Mouse (Mus musculus) retina, postnatal 1 day (tissue): ENCODE measurements around the gene Serpina10.
"Not testable (repeated sequence)": the region's sequence is repeated elsewhere in the genome, so short reads cannot be mapped to it uniquely, and the experiment has no call there.

Source experiments
- DNase-seq: peaks from one replicate; pipeline ENCODE4 v3.0.0-alpha.2; 2012

Serpina10 gene

GRCm38 (mm10) chr12:103631203-103631612 is at the start of gene Serpina10:
Gene Serpina10, minus strand, starts transcription at chr12:103631444.
- DNase-seq, result no peak

- not testable (repeated sequence) for DNase-seq
These were observed 48.6 kb upstream of the Serpina10 start for GRCm38 (mm10) chr12:103679853-103680252.

- DNase-seq, result no peak
These were observed 44.8 kb upstream of the Serpina10 start, which contains the start of gene Serpina16 for GRCm38 (mm10) chr12:103676039-103676438. Gene Serpina16, minus strand, starts transcription at chr12:103676139.

- no peak for DNase-seq
These were observed 41.9 kb upstream of the Serpina10 start for GRCm38 (mm10) chr12:103673179-103673578.

- DNase-seq, result no peak
These were observed 40.2 kb upstream of the Serpina10 start for GRCm38 (mm10) chr12:103671483-103671882.

DNA sequence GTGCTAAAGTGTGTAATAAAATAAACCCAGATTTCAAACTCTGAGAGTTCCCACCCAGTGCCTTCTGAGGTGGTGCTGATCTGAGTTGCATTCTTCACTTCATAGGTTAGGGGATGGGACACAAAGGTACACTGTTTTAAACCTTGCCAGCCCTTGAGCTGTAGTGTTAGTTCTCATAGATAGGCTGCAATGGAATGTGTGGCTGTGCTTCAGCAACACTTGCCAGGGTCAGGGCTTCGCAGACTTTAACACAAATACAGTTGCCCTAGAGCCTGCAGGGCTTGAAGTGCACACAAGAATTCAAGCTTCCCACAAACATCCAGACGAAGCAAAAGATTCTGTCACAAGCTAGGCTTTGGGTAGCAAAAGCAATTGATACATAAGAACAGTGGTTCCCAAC is 39.7 kb upstream of the Serpina10 start:
- DNase-seq, result no peak

GRCm38 (mm10) chr12:103670344-103670743 is 39.1 kb upstream of the Serpina10 start:
- no peak for DNase-seq

GRCm38 (mm10) chr12:103665286-103665685 is 34.0 kb upstream of the Serpina10 start:
- no peak for DNase-seq

DNA sequence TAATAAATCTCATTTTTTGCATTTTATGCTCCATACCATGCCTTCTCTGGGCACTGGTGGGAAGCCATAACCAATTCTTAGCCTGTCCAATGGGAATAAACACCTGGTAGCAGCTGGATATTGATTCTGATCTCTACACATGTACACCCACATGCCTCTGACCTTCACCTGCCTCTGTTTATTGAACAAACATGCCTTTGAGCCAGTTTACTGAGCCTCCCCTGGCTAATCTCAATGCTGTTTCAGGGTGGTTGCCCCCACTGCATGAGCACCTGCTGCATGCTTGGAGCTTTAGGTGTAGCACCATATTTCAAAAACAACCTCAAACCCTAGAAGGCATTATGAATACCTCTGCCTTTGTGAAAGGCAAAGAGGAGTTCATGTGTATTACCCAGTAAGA is 30.8 kb upstream of the Serpina10 start:
- DNase-seq, result not testable (repeated sequence)

DNA sequence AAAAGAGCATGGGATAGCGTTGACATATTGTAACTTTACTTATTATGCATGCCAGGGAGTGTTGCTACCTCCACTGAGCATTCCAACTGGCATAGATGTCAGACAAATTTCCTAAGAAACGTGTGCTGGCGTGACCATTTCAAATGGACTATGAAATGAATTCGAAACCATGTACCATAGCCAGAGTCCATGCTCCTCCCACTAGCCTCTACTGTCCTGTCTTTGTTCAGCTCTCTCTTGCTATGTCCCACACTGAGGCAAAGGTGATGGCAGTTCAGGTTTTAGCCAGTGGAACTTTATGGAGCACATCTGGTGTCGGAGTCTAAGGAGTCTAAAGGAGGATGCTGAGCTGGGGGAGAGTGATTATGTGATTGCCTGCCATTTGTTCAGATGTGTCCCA is 28.8 kb upstream of the Serpina10 start:
- no peak for DNase-seq

DNA sequence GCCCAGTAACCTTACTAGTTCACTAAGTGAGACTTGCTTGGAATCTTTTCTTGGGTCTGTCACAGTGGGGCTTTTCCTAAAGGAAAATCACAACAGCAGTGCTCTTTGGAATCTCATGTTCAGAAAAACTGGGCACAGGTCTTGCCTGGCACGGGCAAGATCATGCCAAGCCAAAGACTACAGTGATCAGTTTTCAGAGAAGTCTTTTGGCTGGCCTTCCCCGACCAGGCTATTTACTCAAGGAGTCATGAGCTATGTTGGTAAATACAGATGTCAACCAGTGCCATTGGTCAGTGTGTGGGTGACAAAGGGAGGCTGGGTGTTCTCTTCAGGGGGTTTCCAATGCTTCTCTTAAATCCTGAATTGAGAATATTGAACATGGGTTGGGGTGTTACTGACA is 27.9 kb upstream of the Serpina10 start:
- DNase-seq, result no peak

- no peak for DNase-seq
These were observed 26.7 kb upstream of the Serpina10 start for GRCm38 (mm10) chr12:103657991-103658390.

GRCm38 (mm10) chr12:103656848-103657626 is 25.8 kb upstream of the Serpina10 start, which contains the start of gene Serpina6:
Gene Serpina6, minus strand, starts transcription at chr12:103657212.
- no peak for DNase-seq

- DNase-seq, result no peak
These were observed 24.1 kb upstream of the Serpina10 start for GRCm38 (mm10) chr12:103655123-103656044.

DNA sequence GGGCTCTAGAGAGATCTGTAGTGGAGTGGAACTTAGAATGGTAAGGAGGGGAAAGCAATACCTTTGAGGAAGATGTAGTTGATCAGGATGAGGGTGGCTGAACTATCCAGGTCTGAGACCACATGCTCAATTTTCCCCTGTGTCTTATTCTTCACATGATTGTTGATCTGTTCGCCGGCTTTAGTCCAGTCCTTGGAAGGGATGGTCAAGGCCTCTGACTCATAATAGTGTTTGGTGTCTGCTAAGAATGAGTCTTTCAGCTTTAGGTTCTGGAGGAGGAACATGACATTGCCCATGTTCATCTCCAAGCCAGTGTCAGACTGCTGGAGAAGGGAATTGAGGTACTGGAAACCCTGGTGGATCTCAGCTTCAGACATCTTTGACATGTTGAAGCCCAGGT is 22.6 kb upstream of the Serpina10 start:
- DNase-seq, result no peak

- no peak for DNase-seq
These were observed 15.1 kb upstream of the Serpina10 start for GRCm38 (mm10) chr12:103646314-103646713.

GRCm38 (mm10) chr12:103644601-103645000 is 13.4 kb upstream of the Serpina10 start:
- DNase-seq, result no peak

- no peak for DNase-seq
These were observed 12.6 kb upstream of the Serpina10 start for GRCm38 (mm10) chr12:103643818-103644217.

- DNase-seq, result peak; percentile 72
These were observed 12.1 kb upstream of the Serpina10 start for GRCm38 (mm10) chr12:103643336-103643735.

GRCm38 (mm10) chr12:103635846-103636245 is 4.6 kb upstream of the Serpina10 start:
- no peak for DNase-seq

DNA sequence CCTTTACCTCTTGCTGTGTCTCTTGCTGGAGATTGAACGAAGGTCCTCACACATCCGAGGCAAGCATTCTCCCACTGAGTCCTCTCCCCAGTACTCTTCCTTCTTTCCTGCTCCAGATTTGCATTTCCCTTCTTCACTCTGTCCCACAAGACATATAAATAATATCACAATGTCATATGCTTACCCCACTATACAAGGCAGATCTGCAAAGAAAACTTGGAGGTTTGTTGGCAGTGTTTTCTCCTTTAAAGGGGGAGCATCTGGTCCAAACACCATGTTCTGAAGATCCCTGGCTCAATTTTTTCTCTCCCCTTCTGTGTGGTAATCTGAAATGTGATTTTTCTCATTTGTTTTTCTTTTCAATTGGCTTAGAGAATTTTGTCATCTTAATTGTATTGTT is 3.2 kb upstream of the Serpina10 start:
- DNase-seq, result no peak

- DNase-seq, result no peak
These were observed 14.4 kb downstream of the Serpina10 start for GRCm38 (mm10) chr12:103616860-103617261.

GRCm38 (mm10) chr12:103615734-103616133 is 15.5 kb downstream of the Serpina10 start:
- no peak for DNase-seq

DNA sequence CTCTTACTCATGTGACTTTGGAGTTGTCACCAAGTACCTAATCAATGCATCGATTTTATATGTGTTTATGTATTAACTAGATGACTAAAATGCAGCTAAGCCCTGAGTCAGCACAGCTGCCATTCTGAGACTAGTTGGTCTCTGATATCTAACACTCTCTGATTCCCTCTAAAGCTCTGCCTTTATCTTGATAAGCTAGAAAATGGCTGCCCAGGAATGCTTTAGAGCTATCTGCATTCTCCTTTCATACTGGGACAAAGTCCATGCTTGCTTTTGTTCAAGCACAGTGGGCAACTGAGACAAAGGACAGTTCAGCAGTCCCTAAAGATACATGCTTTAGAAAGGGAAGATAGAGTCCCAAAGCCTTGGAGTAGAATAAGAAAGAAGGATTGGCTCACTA is 16.1 kb downstream of the Serpina10 start:
- DNase-seq, result no peak
